Mouse (Mus musculus): ENCODE measurements around the gene Mmel1. TPM values are rescaled to one million over a fixed set of nuclear protein-coding genes. Genes with fewer than 3 reads are reported as not detected.

Gene Mmel1
- total and polyA plus RNA-seq, 3 experiments, result 0.16 TPM; not detected in 2

DNA sequence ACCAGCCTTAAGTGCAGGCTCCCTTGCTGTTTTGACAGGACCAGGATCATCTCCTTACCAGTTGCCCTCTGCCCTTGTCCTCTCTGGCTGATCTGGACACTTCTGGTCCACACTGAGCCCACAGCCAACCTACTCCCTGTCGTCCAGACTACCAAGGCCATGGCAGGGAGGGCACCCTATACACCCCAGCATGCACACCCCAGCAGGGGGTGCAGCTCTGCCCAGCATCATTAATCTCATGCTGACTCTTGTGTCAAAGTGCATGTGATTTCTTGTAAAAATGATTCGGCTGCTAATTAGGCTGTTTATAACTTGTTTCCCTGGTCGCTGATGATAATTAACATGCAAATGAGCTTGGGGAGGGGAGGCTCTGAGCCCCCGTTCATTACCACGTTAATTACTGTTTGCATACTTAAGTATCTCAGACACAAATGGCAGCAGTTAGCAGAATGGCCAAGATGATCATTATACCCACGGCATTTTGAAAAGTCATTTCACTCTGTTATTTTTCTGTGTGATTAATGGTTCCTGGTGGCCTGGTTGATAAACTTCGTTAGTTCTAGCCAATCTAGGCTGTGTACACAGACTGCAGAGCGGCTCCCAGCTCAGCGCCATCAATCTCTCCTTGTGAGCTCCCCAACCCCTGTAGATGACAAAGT, 37.3 kb upstream of the Mmel1 start:
- TF ChIP-seq EP300 (IDR thresholded peaks at IDR 0.05; ENCODE audit: insufficient read depth, low read depth, low read length), result no peak
- no peak for TF ChIP-seq CTCF (IDR thresholded peaks at IDR 0.05)
- no peak for TF ChIP-seq POLR2A (IDR thresholded peaks at IDR 0.05; ENCODE audit: insufficient read depth, low read depth, low read length)
- Histone ChIP-seq H3K4me3 (no peak overlapping the region), H3K4me1 (ENCODE audit: control insufficient read depth, insufficient read depth, low read length) (peaks cover 4% of the 10 kb centered on the region; the same call in 1 of the 2 replicates), H3K36me3 (ENCODE audit: control insufficient read depth, insufficient read depth, low read length) (no peaks in the 10 kb centered on the region), H3K79me2 (replicated peaks; ENCODE audit: control insufficient read depth, insufficient read depth, low read length) (no peaks in the 10 kb centered on the region), H3K27ac (no peak overlapping the region), H3K27me3 (ENCODE audit: control insufficient read depth, insufficient read depth, low read length) (no peaks in the 10 kb centered on the region), H3K9ac (ENCODE audit: low read depth, low read length) (no peak overlapping the region)
- no peak for DNase-seq
- intact Hi-C loops (cut with DNase I), result no loop called here
- WGBS, result 59% methylated on average over 9 of the region's 9 CpGs

DNA sequence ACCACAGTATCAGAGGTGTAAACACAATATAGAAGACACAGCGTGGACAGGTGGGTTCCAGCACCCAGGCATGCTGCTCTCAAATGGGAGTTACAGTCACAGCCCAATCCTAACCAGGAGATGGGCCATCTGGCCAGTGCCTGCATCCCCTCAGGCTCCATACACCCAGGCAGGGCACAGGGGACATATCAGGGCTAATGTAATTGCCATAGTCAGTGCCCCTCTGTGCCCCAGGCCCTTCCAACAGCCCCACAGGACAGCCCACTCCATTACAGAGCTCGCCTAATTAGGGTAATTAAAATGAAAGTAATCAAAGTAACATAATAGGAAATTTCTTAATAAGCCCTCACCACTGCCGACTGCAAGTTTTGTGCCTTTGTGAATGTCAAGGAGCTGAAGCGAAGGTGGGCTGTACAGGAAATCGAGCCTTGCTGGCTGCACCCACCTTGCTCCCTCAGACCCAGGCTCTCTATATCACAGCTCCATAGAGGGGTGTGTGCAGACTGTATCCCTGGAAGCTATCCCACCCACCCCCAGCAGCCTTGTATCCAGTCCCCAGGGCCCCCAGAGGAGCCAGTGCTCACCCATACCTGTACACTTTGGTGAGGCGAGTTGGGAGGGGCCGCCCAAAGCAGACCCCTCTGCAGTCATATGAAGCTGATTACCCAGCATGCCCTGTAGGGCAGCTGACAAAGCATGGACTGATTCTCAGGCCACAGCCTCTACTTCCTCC, 33.0 kb upstream of the Mmel1 start:
- 79% methylated on average over 7 of the region's 7 CpGs for WGBS
- intact Hi-C loops (cut with DNase I), result no loop called here
- Histone ChIP-seq H3K79me2 (replicated peaks; ENCODE audit: control insufficient read depth, insufficient read depth, low read length) (no peaks in the 10 kb centered on the region), H3K4me1 (ENCODE audit: control insufficient read depth, insufficient read depth, low read length) (no peaks in the 10 kb centered on the region), H3K9ac (ENCODE audit: low read depth, low read length) (no peak overlapping the region), H3K36me3 (ENCODE audit: control insufficient read depth, insufficient read depth, low read length) (no peaks in the 10 kb centered on the region), H3K4me3 (no peak overlapping the region), H3K27ac (no peak overlapping the region), H3K27me3 (ENCODE audit: control insufficient read depth, insufficient read depth, low read length) (no peaks in the 10 kb centered on the region)
- no peak for DNase-seq
- TF ChIP-seq EP300 (IDR thresholded peaks at IDR 0.05; ENCODE audit: insufficient read depth, low read depth, low read length) (no peak), CTCF (IDR thresholded peaks at IDR 0.05) (no peak), POLR2A (IDR thresholded peaks at IDR 0.05; ENCODE audit: insufficient read depth, low read depth, low read length) (no peak)

DNA sequence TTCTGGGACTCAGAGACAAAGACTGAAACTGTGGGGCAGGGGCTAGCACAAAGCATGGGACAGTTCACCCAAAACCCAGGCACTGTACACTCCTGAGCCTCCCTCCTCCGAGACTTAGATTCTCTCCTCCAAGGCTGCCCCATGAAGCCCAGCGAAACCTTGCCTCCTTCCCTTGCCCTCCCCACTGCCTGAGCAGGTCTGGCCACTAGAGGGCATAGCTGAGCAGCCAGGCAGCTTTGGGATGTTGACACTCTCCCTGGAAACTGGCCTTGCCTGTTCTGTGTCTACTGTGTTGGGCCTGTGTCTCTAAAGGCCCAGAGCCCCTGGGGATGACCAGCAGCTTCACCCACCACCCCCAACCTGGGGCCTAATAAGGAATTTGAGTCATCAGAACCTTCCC, 32.2 kb upstream of the Mmel1 start, which contains the start of gene Ttc34:
Ttc34 (plus strand) TSS at position 290 of the 400 bp plus-strand sequence.
- no peaks in the 10 kb centered on the region for H3K36me3 ChIP-seq (ENCODE audit: control insufficient read depth, insufficient read depth, low read length)
- peak; percentile 53 to 74 for DNase-seq
- no peaks in the 10 kb centered on the region for H3K4me1 ChIP-seq (ENCODE audit: control insufficient read depth, insufficient read depth, low read length)
- TF ChIP-seq CTCF (IDR thresholded peaks at IDR 0.05), result peak; percentile 93
- no peak for TF ChIP-seq POLR2A (IDR thresholded peaks at IDR 0.05; ENCODE audit: insufficient read depth, low read depth, low read length)
- TF ChIP-seq EP300 (IDR thresholded peaks at IDR 0.05; ENCODE audit: insufficient read depth, low read depth, low read length), result 0 out of 2 replicates have a peak, but pooled peaks have one; percentile 17
- no peak within 1 kb of the TSS for H3K9ac ChIP-seq (ENCODE audit: low read depth, low read length)
- WGBS, result 50% methylated on average over 2 of the region's 2 CpGs
- no peaks in the 10 kb centered on the region for H3K79me2 ChIP-seq (replicated peaks; ENCODE audit: control insufficient read depth, insufficient read depth, low read length)
- no peak within 1 kb of the TSS for H3K27ac ChIP-seq
- intact Hi-C loops (cut with DNase I), result no loop called here
- no peaks in the 10 kb centered on the region for H3K27me3 ChIP-seq (ENCODE audit: control insufficient read depth, insufficient read depth, low read length)
- no peak within 1 kb of the TSS for H3K4me3 ChIP-seq

DNA sequence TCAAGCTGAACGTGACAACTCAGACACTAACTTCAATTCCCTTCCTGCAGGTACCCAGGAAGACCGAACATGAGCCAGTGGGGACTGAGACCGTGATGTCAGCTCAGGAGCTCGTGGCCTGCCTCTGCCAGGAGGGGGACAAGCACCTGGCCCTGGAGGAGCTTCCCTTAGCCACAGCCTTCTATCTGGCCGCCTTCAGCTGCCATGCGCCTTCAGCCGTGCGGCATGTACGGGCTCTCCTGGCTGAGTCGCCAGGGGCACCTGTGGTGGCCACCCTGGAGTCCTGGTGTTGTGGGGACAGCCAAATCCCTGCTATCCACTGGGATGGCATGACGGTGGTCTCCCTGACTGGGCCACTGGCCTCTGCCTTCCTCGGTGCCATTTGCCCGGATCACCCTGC, 30.6 kb upstream of the Mmel1 start:
- DNase-seq, result no peak
- WGBS, result 85% methylated on average over 13 of the region's 13 CpGs
- TF ChIP-seq POLR2A (IDR thresholded peaks at IDR 0.05; ENCODE audit: insufficient read depth, low read depth, low read length) (no peak), EP300 (IDR thresholded peaks at IDR 0.05; ENCODE audit: insufficient read depth, low read depth, low read length) (no peak), CTCF (IDR thresholded peaks at IDR 0.05) (no peak)
- H3K9ac ChIP-seq (ENCODE audit: low read depth, low read length), result no peak overlapping the region
- H3K79me2 ChIP-seq (replicated peaks; ENCODE audit: control insufficient read depth, insufficient read depth, low read length), result no peaks in the 10 kb centered on the region
- no peak overlapping the region for H3K4me3 ChIP-seq
- intact Hi-C loops (cut with DNase I), result no loop called here
- H3K36me3 ChIP-seq (ENCODE audit: control insufficient read depth, insufficient read depth, low read length), result no peaks in the 10 kb centered on the region
- H3K4me1 ChIP-seq (ENCODE audit: control insufficient read depth, insufficient read depth, low read length), result no peaks in the 10 kb centered on the region
- no peak overlapping the region for H3K27ac ChIP-seq
- H3K27me3 ChIP-seq (ENCODE audit: control insufficient read depth, insufficient read depth, low read length), result no peaks in the 10 kb centered on the region

DNA sequence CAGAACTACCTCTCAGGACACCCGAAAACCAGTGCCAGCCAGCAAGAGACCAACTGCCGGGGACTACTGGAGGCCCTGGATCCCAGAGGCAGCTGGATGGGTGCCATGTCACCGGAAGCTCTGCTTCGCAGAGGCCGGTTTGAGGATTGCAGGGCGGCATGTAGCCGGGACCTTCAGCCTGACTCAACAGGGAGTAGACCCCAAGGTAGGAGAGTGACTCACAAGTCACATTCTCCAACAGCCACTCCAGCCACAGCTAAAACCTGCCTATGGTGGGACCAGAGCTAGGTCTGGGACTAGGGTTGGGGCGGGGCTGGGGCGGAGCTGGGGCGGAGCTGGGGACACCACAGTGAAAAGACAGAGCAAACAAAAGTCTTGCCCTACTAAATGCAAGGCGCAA, 30.0 kb upstream of the Mmel1 start:
- no peak for TF ChIP-seq CTCF (IDR thresholded peaks at IDR 0.05)
- no peak for TF ChIP-seq POLR2A (IDR thresholded peaks at IDR 0.05; ENCODE audit: insufficient read depth, low read depth, low read length)
- no peak for TF ChIP-seq EP300 (IDR thresholded peaks at IDR 0.05; ENCODE audit: insufficient read depth, low read depth, low read length)
- 38% methylated on average over 11 of the region's 11 CpGs for WGBS
- no peaks in the 10 kb centered on the region for H3K36me3 ChIP-seq (ENCODE audit: control insufficient read depth, insufficient read depth, low read length)
- H3K9ac ChIP-seq (ENCODE audit: low read depth, low read length), result no peak overlapping the region
- no peaks in the 10 kb centered on the region for H3K4me1 ChIP-seq (ENCODE audit: control insufficient read depth, insufficient read depth, low read length)
- H3K79me2 ChIP-seq (replicated peaks; ENCODE audit: control insufficient read depth, insufficient read depth, low read length), result no peaks in the 10 kb centered on the region
- no peak for DNase-seq
- no peak overlapping the region for H3K4me3 ChIP-seq
- intact Hi-C loops (cut with DNase I), result no loop called here
- no peak overlapping the region for H3K27ac ChIP-seq
- no peaks in the 10 kb centered on the region for H3K27me3 ChIP-seq (ENCODE audit: control insufficient read depth, insufficient read depth, low read length)

DNA sequence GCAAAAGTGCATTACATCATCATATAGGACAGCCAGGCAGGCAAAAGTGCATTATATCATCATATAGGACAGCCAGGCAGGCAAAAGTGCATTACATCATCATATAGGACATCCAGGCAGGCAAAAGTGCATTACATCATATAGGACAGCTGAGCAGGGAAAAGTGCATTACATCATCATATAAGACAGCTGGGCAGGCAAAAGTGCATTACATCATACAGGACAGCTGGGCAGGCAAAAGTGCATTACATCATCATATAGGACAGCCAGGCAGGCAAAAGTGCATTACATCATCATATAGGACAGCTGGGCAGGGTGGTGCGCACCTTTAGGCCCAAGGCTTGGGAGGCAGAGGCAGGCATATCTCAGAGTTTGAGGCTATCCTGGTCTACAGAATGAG, 16.7 kb upstream of the Mmel1 start:
- H3K27ac ChIP-seq, result no peak overlapping the region
- H3K4me1 ChIP-seq (ENCODE audit: control insufficient read depth, insufficient read depth, low read length), result no peaks in the 10 kb centered on the region; the same call in 1 of the 2 replicates
- intact Hi-C loops (cut with DNase I), result no loop called here
- no peak overlapping the region for H3K9ac ChIP-seq (ENCODE audit: low read depth, low read length)
- WGBS, result 90% methylated on average over 1 of the region's 1 CpGs
- H3K27me3 ChIP-seq (ENCODE audit: control insufficient read depth, insufficient read depth, low read length), result peaks cover 6% of the 10 kb centered on the region; the same call in 1 of the 2 replicates
- no peak overlapping the region for H3K4me3 ChIP-seq
- no peak for TF ChIP-seq CTCF (IDR thresholded peaks at IDR 0.05)
- TF ChIP-seq EP300 (IDR thresholded peaks at IDR 0.05; ENCODE audit: insufficient read depth, low read depth, low read length), result no peak
- TF ChIP-seq POLR2A (IDR thresholded peaks at IDR 0.05; ENCODE audit: insufficient read depth, low read depth, low read length), result no peak
- DNase-seq, result no peak
- no peaks in the 10 kb centered on the region for H3K36me3 ChIP-seq (ENCODE audit: control insufficient read depth, insufficient read depth, low read length)
- H3K79me2 ChIP-seq (replicated peaks; ENCODE audit: control insufficient read depth, insufficient read depth, low read length), result no peaks in the 10 kb centered on the region

Measured in heart, adult 2 months (tissue).